Mouse (Mus musculus): ENCODE data around the gene D13Ertd608e. TPM values are rescaled to one million over a fixed set of nuclear protein-coding genes. Genes with fewer than 3 reads are reported as not detected.
"Not testable (repeated sequence)": the region's sequence is repeated elsewhere in the genome, so short reads cannot be mapped to it uniquely, and the experiment has no call there.

The D13Ertd608e gene
- polyA plus RNA-seq, 1 experiment from 2014 or later: not detected

DNA sequence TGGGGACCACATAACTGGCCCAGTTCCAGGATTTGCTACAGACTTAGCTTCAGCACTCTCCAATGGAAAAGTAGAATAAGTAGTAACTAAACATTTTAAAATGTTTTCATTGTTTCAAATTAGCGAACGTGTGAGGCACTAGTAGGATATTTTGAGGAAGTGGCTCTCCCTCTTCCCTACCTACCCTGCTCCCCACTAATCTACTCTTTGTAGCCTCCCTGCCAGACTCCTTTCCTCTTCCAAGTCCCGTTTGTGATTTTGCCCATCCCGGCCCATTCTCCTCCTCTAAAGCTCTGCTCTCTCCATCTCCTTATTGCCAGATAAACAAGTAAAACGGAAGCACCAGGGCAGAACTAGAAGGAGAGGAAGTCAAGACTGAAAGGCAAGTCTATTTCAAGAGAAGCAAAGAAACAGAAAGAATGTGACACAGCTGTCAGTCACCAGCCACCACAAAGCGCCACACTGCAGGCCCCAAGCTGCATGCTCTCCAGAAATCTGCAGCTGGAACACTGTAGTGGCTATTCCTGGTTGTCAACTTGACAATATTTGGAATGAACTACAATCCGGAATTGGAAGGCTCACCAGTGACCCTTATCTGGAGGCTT, 28.7 kb downstream of the D13Ertd608e start:
- not testable (repeated sequence) for DNase-seq (ENCODE audit: low spot score); H3K9me3 ChIP-seq (ENCODE audit: control insufficient read depth, low read length); H3K4me2 ChIP-seq (ENCODE audit: low read depth, low read length, severe bottlenecking); H3K27ac ChIP-seq (ENCODE audit: low read depth, low read length); H3K27me3 ChIP-seq (ENCODE audit: control insufficient read depth, insufficient read depth, low read length); H3K9ac ChIP-seq (ENCODE audit: low read length); H3K4me1 ChIP-seq (replicated peaks; ENCODE audit: control insufficient read depth, insufficient read depth, low read length); ATAC-seq (replicated peaks; ENCODE audit: low FRiP score); H3K36me3 ChIP-seq (ENCODE audit: control insufficient read depth, insufficient read depth, low read length); H3K4me3 ChIP-seq (ENCODE audit: low read depth, low read length)
- 85% methylated on average over 6 of the region's 7 CpGs for WGBS

DNA sequence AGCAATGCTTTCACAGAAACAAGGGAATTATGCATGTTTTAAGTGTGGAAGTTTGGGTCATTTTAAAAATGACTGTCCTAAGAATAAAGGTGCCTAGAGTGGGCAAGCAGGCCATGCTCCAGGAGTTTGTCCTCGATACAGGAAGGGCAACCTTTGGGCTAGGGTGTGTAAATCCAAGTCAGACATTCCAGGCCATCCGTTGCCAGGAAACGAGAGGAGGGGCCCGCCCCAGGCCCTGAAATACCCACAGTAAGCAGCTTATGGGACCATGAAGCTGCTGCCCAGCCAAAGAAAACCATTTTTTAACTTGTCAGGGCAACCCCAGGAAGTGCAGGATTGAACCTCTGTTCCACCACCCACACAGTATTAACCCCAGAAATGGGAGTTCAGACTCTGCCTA, 51.1 kb downstream of the D13Ertd608e start:
- DNase-seq (ENCODE audit: low spot score): peak; percentile 48
- not testable (repeated sequence) for H3K36me3 ChIP-seq (ENCODE audit: control insufficient read depth, insufficient read depth, low read length); H3K27ac ChIP-seq (ENCODE audit: low read depth, low read length); H3K9me3 ChIP-seq (ENCODE audit: control insufficient read depth, low read length); H3K4me1 ChIP-seq (replicated peaks; ENCODE audit: control insufficient read depth, insufficient read depth, low read length); ATAC-seq (replicated peaks; ENCODE audit: low FRiP score); H3K27me3 ChIP-seq (ENCODE audit: control insufficient read depth, insufficient read depth, low read length); H3K4me2 ChIP-seq (ENCODE audit: low read depth, low read length, severe bottlenecking); H3K9ac ChIP-seq (ENCODE audit: low read length); H3K4me3 ChIP-seq (ENCODE audit: low read depth, low read length)
- WGBS: 52% methylated on average over 4 of the region's 4 CpGs

DNA sequence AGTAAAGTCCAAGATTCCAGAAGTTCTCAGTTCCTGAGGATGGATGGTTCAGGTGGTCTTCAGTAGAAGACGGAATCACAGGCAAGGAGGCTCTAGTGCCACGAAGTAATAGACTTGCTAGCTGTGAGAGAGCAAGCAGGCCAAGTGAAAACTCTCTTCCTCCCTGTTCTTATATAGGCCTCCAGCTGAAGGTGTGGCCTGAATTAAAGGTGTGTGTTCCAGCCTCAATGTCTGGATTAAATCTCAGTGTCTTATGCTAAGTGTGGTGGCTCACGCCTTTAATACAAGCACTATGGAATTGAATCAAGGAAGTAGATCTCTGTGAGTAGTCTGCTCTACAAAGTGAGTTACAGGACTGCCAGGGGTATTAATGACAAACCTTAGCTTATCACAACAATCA, 58.9 kb downstream of the D13Ertd608e start, which contains the start of gene Tcstv1:
Tcstv1 (minus strand) TSS at position 101 of the 400 bp plus-strand sequence.
- H3K9ac ChIP-seq (ENCODE audit: low read length); DNase-seq (ENCODE audit: low spot score); H3K27me3 ChIP-seq (ENCODE audit: control insufficient read depth, insufficient read depth, low read length); H3K4me1 ChIP-seq (replicated peaks; ENCODE audit: control insufficient read depth, insufficient read depth, low read length); H3K9me3 ChIP-seq (ENCODE audit: control insufficient read depth, low read length); H3K4me3 ChIP-seq (ENCODE audit: low read depth, low read length); H3K36me3 ChIP-seq (ENCODE audit: control insufficient read depth, insufficient read depth, low read length); ATAC-seq (replicated peaks; ENCODE audit: low FRiP score); H3K27ac ChIP-seq (ENCODE audit: low read depth, low read length); H3K4me2 ChIP-seq (ENCODE audit: low read depth, low read length, severe bottlenecking): not testable (repeated sequence)
- 76% methylated on average over 3 of the region's 3 CpGs for WGBS

Other genes starting within 250 kb of the D13Ertd608e start
- 0.19 and 0.41 TPM in 2 replicates for gene Ccl28, start 212.2 kb upstream of the D13Ertd608e start, polyA plus RNA-seq (2014; fragmentation: Nextera tagmentation; extraction: Ambion mirVana)
- gene Hmgcs1, start 145.6 kb upstream of the D13Ertd608e start, polyA plus RNA-seq (2014; fragmentation: Nextera tagmentation; extraction: Ambion mirVana): 389 and 403 TPM in 2 replicates
- 4.9 and 5.8 TPM in 2 replicates for gene Nim1k, start 80.1 kb upstream of the D13Ertd608e start, polyA plus RNA-seq (2014; fragmentation: Nextera tagmentation; extraction: Ambion mirVana)
- gene Zfp131, start 45.1 kb upstream of the D13Ertd608e start, polyA plus RNA-seq (2014; fragmentation: Nextera tagmentation; extraction: Ambion mirVana): 49.2 and 50.7 TPM in 2 replicates
- not detected in 2 replicates for gene AF067063, start 5.8 kb upstream of the D13Ertd608e start, polyA plus RNA-seq (2014; fragmentation: Nextera tagmentation; extraction: Ambion mirVana)
- gene Tcstv1, start 58.8 kb downstream of the D13Ertd608e start, polyA plus RNA-seq (2014; fragmentation: Nextera tagmentation; extraction: Ambion mirVana): not detected in 2 replicates
- not detected in 2 replicates for gene Gm21761, start 93.3 kb downstream of the D13Ertd608e start, polyA plus RNA-seq (2014; fragmentation: Nextera tagmentation; extraction: Ambion mirVana)
- gene B020031M17Rik, start 114.8 kb downstream of the D13Ertd608e start, polyA plus RNA-seq (2014; fragmentation: Nextera tagmentation; extraction: Ambion mirVana): not detected in 2 replicates
- gene Gm36079, start 191.0 kb downstream of the D13Ertd608e start, polyA plus RNA-seq (2014; fragmentation: Nextera tagmentation; extraction: Ambion mirVana): not detected in 2 replicates
- gene Gm21188, start 216.2 kb downstream of the D13Ertd608e start, polyA plus RNA-seq (2014; fragmentation: Nextera tagmentation; extraction: Ambion mirVana): not detected in 2 replicates